8 mouse cellular contexts compared by ENCODE assay signal in genomic region chr3:108458866-108459265, GRCm38 (mm10). TPM values are rescaled to one million over a fixed set of nuclear protein-coding genes. Genes with fewer than 3 reads are reported as not detected.
DNase-seq lines count a peak whose midpoint lies in the region; ATAC-seq and TF ChIP-seq lines count a peak whose summit lies in the region.

No protein-coding gene starts in this region.

- no peak for ATAC-seq in heart, embryonic 12.5 days (ENCODE audit: insufficient number of reproducible peaks, low FRiP score)
- ATAC-seq in intestine, embryonic 15.5 days = peak; percentile 95
- peak; percentile 94 for ATAC-seq in stomach, postnatal 0 days (ENCODE audit: low FRiP score, low TSS enrichment)
- ATAC-seq in forebrain, embryonic 16.5 days = no peak

- WGBS in heart, embryonic 12.5 days = 35% methylated on average over 10 of the region's 10 CpGs
- 28% methylated on average over 10 of the region's 10 CpGs for WGBS in intestine, embryonic 15.5 days
- WGBS in lung, adult 2 months = 23% methylated on average over 10 of the region's 10 CpGs
- 23% methylated on average over 10 of the region's 10 CpGs for WGBS in stomach, postnatal 0 days
- WGBS in forebrain, embryonic 16.5 days = 42% methylated on average over 10 of the region's 10 CpGs

- peaks cover 7% of the 10 kb centered on the region; the same call in 1 of the 2 replicates for H3K4me1 ChIP-seq in heart, embryonic 12.5 days (replicated peaks)
- H3K4me1 ChIP-seq in ES-Bruce4 (ENCODE audit: control insufficient read depth, insufficient read depth, low read length) = no peaks in the 10 kb centered on the region
- H3K4me1 ChIP-seq in intestine, embryonic 15.5 days (replicated peaks) = 0 out of 2 replicates have a peak, but pooled peaks cover 4% of the 10 kb centered on the region
- H3K4me1 ChIP-seq in lung, adult 2 months (ENCODE audit: control insufficient read depth, insufficient read depth, low read length) = peaks cover 4% of the 10 kb centered on the region; the same call in 1 of the 2 replicates
- H3K4me1 ChIP-seq in stomach, postnatal 0 days (replicated peaks; ENCODE audit: control insufficient read depth, insufficient read depth) = no peaks in the 10 kb centered on the region
- no peaks in the 10 kb centered on the region for H3K4me1 ChIP-seq in forebrain, embryonic 16.5 days (replicated peaks; ENCODE audit: control insufficient read depth, insufficient read depth, low read length)

- H3K4me3 ChIP-seq in heart, embryonic 12.5 days = 0 out of 2 replicates have a peak overlapping the region, but pooled peaks have one; percentile 8
- no peak overlapping the region for H3K4me3 ChIP-seq in ES-Bruce4 (ENCODE audit: low read depth, low read length)
- no peak overlapping the region for H3K4me3 ChIP-seq in intestine, embryonic 15.5 days (replicated peaks)
- peak overlapping the region; percentile 47 for H3K4me3 ChIP-seq in lung, adult 2 months (replicated peaks; ENCODE audit: extremely low read depth, low read depth, low read length)
- H3K4me3 ChIP-seq in stomach, postnatal 0 days (ENCODE audit: low read depth, low read length) = no peak overlapping the region
- H3K4me3 ChIP-seq in forebrain, embryonic 16.5 days (replicated peaks; ENCODE audit: low read length) = no peak overlapping the region

- H3K27me3 ChIP-seq in heart, embryonic 12.5 days (replicated peaks) = no peaks in the 10 kb centered on the region
- H3K27me3 ChIP-seq in ES-Bruce4 (ENCODE audit: control insufficient read depth, insufficient read depth, low read length, poor library complexity, severe bottlenecking) = no peaks in the 10 kb centered on the region
- no peaks in the 10 kb centered on the region for H3K27me3 ChIP-seq in intestine, embryonic 15.5 days (replicated peaks)
- no peaks in the 10 kb centered on the region for H3K27me3 ChIP-seq in stomach, postnatal 0 days (ENCODE audit: control insufficient read depth, insufficient read depth, low read length)
- H3K27me3 ChIP-seq in forebrain, embryonic 16.5 days (replicated peaks; ENCODE audit: control insufficient read depth, insufficient read depth, low read length) = no peaks in the 10 kb centered on the region

- no peak for TF ChIP-seq EP300 in ES-Bruce4 (IDR thresholded peaks at IDR 0.05; ENCODE audit: insufficient read depth, low read depth, low read length)
- no peak for TF ChIP-seq EP300 in stomach, postnatal 0 days (optimal IDR thresholded peaks at IDR 0.05)

- no peaks in the 10 kb centered on the region for H3K36me3 ChIP-seq in heart, embryonic 12.5 days
- no peaks in the 10 kb centered on the region for H3K36me3 ChIP-seq in ES-Bruce4 (ENCODE audit: control insufficient read depth, insufficient read depth, low read length, poor library complexity, severe bottlenecking)
- no peaks in the 10 kb centered on the region for H3K36me3 ChIP-seq in intestine, embryonic 15.5 days
- no peaks in the 10 kb centered on the region for H3K36me3 ChIP-seq in stomach, postnatal 0 days (ENCODE audit: control insufficient read depth, insufficient read depth, low read length)
- H3K36me3 ChIP-seq in forebrain, embryonic 16.5 days (ENCODE audit: control insufficient read depth, insufficient read depth) = no peaks in the 10 kb centered on the region

- no peak overlapping the region for H3K9ac ChIP-seq in heart, embryonic 12.5 days
- no peak overlapping the region for H3K9ac ChIP-seq in ES-Bruce4 (ENCODE audit: low read depth, poor library complexity, severe bottlenecking)
- no peak overlapping the region for H3K9ac ChIP-seq in intestine, embryonic 15.5 days
- H3K9ac ChIP-seq in stomach, postnatal 0 days (ENCODE audit: low read length) = no peak overlapping the region
- no peak overlapping the region for H3K9ac ChIP-seq in forebrain, embryonic 16.5 days (replicated peaks; ENCODE audit: low read depth, low read length)

- peak; percentile 47 for TF ChIP-seq CTCF in ES-Bruce4 (IDR thresholded peaks at IDR 0.05; ENCODE audit: low read depth, low read length)
- 0 out of 2 replicates have a peak, but pooled peaks have one; percentile 5 for TF ChIP-seq CTCF in lung, adult 2 months (IDR thresholded peaks at IDR 0.05; ENCODE audit: insufficient read depth, low read length)
- TF ChIP-seq CTCF in stomach, postnatal 0 days (IDR thresholded peaks at IDR 0.05; ENCODE audit: low read depth) = peak; percentile 69

- H3K9me3 ChIP-seq in heart, embryonic 12.5 days (replicated peaks) = no peaks in the 10 kb centered on the region
- H3K9me3 ChIP-seq in ES-Bruce4 (replicated peaks; ENCODE audit: control insufficient read depth, insufficient read depth, low read length, poor library complexity, severe bottlenecking) = no peaks in the 10 kb centered on the region
- no peaks in the 10 kb centered on the region for H3K9me3 ChIP-seq in intestine, embryonic 15.5 days
- H3K9me3 ChIP-seq in stomach, postnatal 0 days (ENCODE audit: control insufficient read depth, low read length) = no peaks in the 10 kb centered on the region
- H3K9me3 ChIP-seq in forebrain, embryonic 16.5 days (ENCODE audit: control insufficient read depth, low read length) = no peaks in the 10 kb centered on the region

- peak overlapping the region; percentile 50 for H3K4me2 ChIP-seq in heart, embryonic 12.5 days
- H3K4me2 ChIP-seq in intestine, embryonic 15.5 days (replicated peaks) = peak overlapping the region; percentile 40
- peak overlapping the region; percentile 29 for H3K4me2 ChIP-seq in stomach, postnatal 0 days (replicated peaks; ENCODE audit: low read depth)
- H3K4me2 ChIP-seq in forebrain, embryonic 16.5 days (ENCODE audit: low read length) = no peak overlapping the region

- no peak overlapping the region for H3K27ac ChIP-seq in heart, embryonic 12.5 days (ENCODE audit: poor library complexity, severe bottlenecking)
- no peak overlapping the region for H3K27ac ChIP-seq in ES-Bruce4 (ENCODE audit: insufficient read depth, low read length)
- no peak overlapping the region for H3K27ac ChIP-seq in intestine, embryonic 15.5 days
- H3K27ac ChIP-seq in stomach, postnatal 0 days (replicated peaks) = peak overlapping the region; percentile 53
- no peak overlapping the region for H3K27ac ChIP-seq in forebrain, embryonic 16.5 days (ENCODE audit: low read length)

- TF ChIP-seq POLR2A in ES-Bruce4 (IDR thresholded peaks at IDR 0.05; ENCODE audit: insufficient read depth, low read length) = no peak
- no peak for TF ChIP-seq POLR2A in lung, adult 2 months (IDR thresholded peaks at IDR 0.05; ENCODE audit: borderline replicate concordance, extremely low read depth, low read depth, low read length)

- no peak for DNase-seq in heart, adult 8-10 months (ENCODE audit: low spot score)
- peak; percentile 25 for DNase-seq in lung, adult 2 months
- DNase-seq in stomach, postnatal 0 days (ENCODE audit: low spot score) = peak; percentile 79
- DNase-seq in ovary, adult 18-20 months (ENCODE audit: low spot score) = no peak

RNA-seq across cellular contexts. Expression of gene Sars, which starts 13.9 kb away (rescaled TPM):
- 95.8 and 98.1 TPM in 2 replicates for polyA plus RNA-seq in heart, embryonic 12.5 days (2016; fragmentation: Nextera tagmentation; extraction: Ambion mirVana)
- total RNA-seq in heart, adult 8-10 months (2022) = 10 to 100 TPM; 76.6 to 83.9 (median 80.0) TPM
- polyA plus RNA-seq in ES-Bruce4 (2011; ENCODE audit: insufficient read depth, insufficient read length, low read depth, missing spikeins) = 258 and 273 TPM in 2 replicates
- polyA plus RNA-seq in intestine, embryonic 15.5 days (2015; fragmentation: Nextera tagmentation; extraction: Ambion mirVana) = 145 and 150 TPM in 2 replicates
- 29.4 and 48.0 TPM in 2 replicates for polyA plus RNA-seq in lung, adult 2 months (2012; rRNA removed)
- polyA plus RNA-seq in stomach, postnatal 0 days (2015; fragmentation: Nextera tagmentation; extraction: Ambion mirVana) = 99.5 and 102 TPM in 2 replicates
- 230 and 238 TPM in 2 replicates for polyA plus RNA-seq in forebrain, embryonic 16.5 days (2015; fragmentation: Nextera tagmentation; extraction: Ambion mirVana)

RNA-seq across cellular contexts. Expression of gene Celsr2, which starts 43.5 kb away (rescaled TPM):
- 2.3 and 3.6 TPM in 2 replicates for polyA plus RNA-seq in heart, embryonic 12.5 days (2016; fragmentation: Nextera tagmentation; extraction: Ambion mirVana)
- 10 to 100 TPM in 2 of 4 experiments, 1 to 10 TPM in 2; 7.4 to 10.9 (median 9.0) TPM for total RNA-seq in heart, adult 8-10 months (2022)
- 7.1 and 8.9 TPM in 2 replicates for polyA plus RNA-seq in ES-Bruce4 (2011; ENCODE audit: insufficient read depth, insufficient read length, low read depth, missing spikeins)
- polyA plus RNA-seq in intestine, embryonic 15.5 days (2015; fragmentation: Nextera tagmentation; extraction: Ambion mirVana) = 3.2 and 6.1 TPM in 2 replicates
- polyA plus RNA-seq in lung, adult 2 months (2012; rRNA removed) = 22.7 and 26.7 TPM in 2 replicates
- polyA plus RNA-seq in stomach, postnatal 0 days (2015; fragmentation: Nextera tagmentation; extraction: Ambion mirVana) = 7.5 and 9.7 TPM in 2 replicates
- 46.7 and 47.3 TPM in 2 replicates for polyA plus RNA-seq in forebrain, embryonic 16.5 days (2015; fragmentation: Nextera tagmentation; extraction: Ambion mirVana)

Comparison
In these comparisons a context has a peak if more than half of its experiments do, and no peak if none do; other contexts are left out.
1. ATAC-seq: peak in intestine, embryonic 15.5 days (single experiment) and stomach, postnatal 0 days (single experiment); none in heart, embryonic 12.5 days (single experiment) and forebrain, embryonic 16.5 days (single experiment).
2. H3K4me3 ChIP-seq: peak in heart, embryonic 12.5 days (single experiment) and lung, adult 2 months (single experiment); none in ES-Bruce4 (single experiment), intestine, embryonic 15.5 days (single experiment), stomach, postnatal 0 days (single experiment) and forebrain, embryonic 16.5 days (single experiment).
3. DNase-seq: peak in lung, adult 2 months (single experiment) and stomach, postnatal 0 days (single experiment); none in heart, adult 8-10 months (single experiment) and ovary, adult 18-20 months (single experiment).
4. CTCF ChIP-seq: peak in every context shown above with its lines; median percentile 69 in stomach, postnatal 0 days; 47 in ES-Bruce4; 5 in lung, adult 2 months.